Mouse (Mus musculus) liver, adult 2 months (tissue): ENCODE data around the gene Crim1. TPM values are rescaled to one million over a fixed set of nuclear protein-coding genes. Genes with fewer than 3 reads are reported as not detected.

ENCODE experiments used
- DNase-seq: peaks from one replicate; pipeline ENCODE4 v3.0.0-alpha.2; 2011; ENCODE audit warnings: low read depth, low spot score; ENCODE audit errors: extremely low read depth
- H3K27ac ChIP-seq: fragments of 200-500 bp; replicated peaks from 2 replicates; pipeline ENCODE4 v1.5.1; 2012; ENCODE audit warnings: low read depth, mild to moderate bottlenecking, control low read depth, inconsistent platforms, low read length; ENCODE audit not compliant: insufficient read depth
- H3K27me3 ChIP-seq: fragments of 200-500 bp; 2 replicates; pipeline ENCODE4 v1.6.1; 2012; ENCODE audit warnings: mild to moderate bottlenecking, moderate library complexity, low read length, inconsistent platforms; ENCODE audit not compliant: control insufficient read depth, insufficient read depth
- H3K36me3 ChIP-seq: fragments of 200-500 bp; 2 replicates; pipeline ENCODE4 v1.6.1; 2012; ENCODE audit warnings: low read length, inconsistent platforms; ENCODE audit not compliant: control insufficient read depth, insufficient read depth
- H3K4me1 ChIP-seq: fragments of 200-500 bp; 2 replicates; pipeline ENCODE4 v1.6.1; 2011; ENCODE audit warnings: low read length; ENCODE audit not compliant: control insufficient read depth, insufficient read depth
- H3K4me3 ChIP-seq: fragments of 200-500 bp; 2 replicates; pipeline ENCODE4 v1.5.1; 2011; ENCODE audit warnings: low read depth, mild to moderate bottlenecking, control low read depth, low read length, moderate library complexity; ENCODE audit not compliant: insufficient read depth
- H3K79me2 ChIP-seq: fragments of 200-500 bp; 2 replicates; pipeline ENCODE4 v1.6.1; 2012; ENCODE audit warnings: inconsistent platforms, mild to moderate bottlenecking, low read length, moderate library complexity; ENCODE audit not compliant: control insufficient read depth, insufficient read depth
- H3K9ac ChIP-seq: fragments of 200-500 bp; 2 replicates; pipeline ENCODE4 v1.6.1; 2012; ENCODE audit warnings: low read depth, mild to moderate bottlenecking, control low read depth, inconsistent platforms, low read length
- CTCF ChIP-seq: fragments of 200-500 bp; IDR thresholded peaks from 2 replicates; pipeline ENCODE4 v1.5.1; 2011; ENCODE audit warnings: low read depth, low read length, control low read depth
- POLR2A ChIP-seq: fragments of 200-500 bp; IDR thresholded peaks from 2 replicates; pipeline ENCODE4 v1.6.1; 2011; ENCODE audit warnings: low read length, control low read depth; ENCODE audit not compliant: insufficient read depth; ENCODE audit errors: extremely low read depth
- WGBS: fragments of 180-500 bp; shearing (Covaris S2); methylation state at CpG from one replicate; pipeline ENCODE4 v1.1.7; 2018; 5-methylcytosine and 5-hydroxymethylcytosine counted together
- polyA plus RNA-seq: library from polyadenylated mRNA; depleted of rRNA; stranded (reverse); fragments of >200 nt; gene quantifications from 2 replicates; pipeline ENCODE4 v1.2.3, GENCODE M21; 2012; rRNA removed
- total RNA-seq: library from RNA; depleted of rRNA; stranded (reverse); fragments of >200 nt; gene quantifications from 2 replicates; pipeline ENCODE4 v1.2.3, GENCODE M21; 2014; rRNA removed

Crim1 gene
- total and polyA plus RNA-seq, 2 experiments: 5.6 to 9.0 TPM

DNA sequence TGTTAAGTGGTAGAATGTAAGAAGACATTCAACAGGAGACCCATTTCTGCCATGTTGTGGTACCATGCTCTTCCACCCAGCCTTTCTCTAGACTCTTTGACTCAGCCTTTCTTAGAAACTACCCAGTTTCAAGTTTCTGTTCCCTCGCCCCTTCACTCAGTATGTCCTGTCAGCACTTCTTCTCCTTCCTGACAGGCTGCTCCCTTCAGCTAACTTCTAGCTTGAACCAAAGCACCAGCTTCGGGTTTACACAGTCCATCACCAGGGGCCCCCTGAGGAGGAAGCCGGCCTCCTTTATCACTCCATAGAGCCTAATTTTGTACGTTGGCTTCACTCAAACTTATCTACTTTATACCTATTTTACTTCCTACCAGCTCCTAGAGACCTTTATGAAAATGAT is 219.2 kb downstream of the Crim1 start:
- Histone ChIP-seq H3K27ac (no peak overlapping the region), H3K4me3 (no peak overlapping the region)
- WGBS: 78% methylated on average over 4 of the region's 4 CpGs

DNA sequence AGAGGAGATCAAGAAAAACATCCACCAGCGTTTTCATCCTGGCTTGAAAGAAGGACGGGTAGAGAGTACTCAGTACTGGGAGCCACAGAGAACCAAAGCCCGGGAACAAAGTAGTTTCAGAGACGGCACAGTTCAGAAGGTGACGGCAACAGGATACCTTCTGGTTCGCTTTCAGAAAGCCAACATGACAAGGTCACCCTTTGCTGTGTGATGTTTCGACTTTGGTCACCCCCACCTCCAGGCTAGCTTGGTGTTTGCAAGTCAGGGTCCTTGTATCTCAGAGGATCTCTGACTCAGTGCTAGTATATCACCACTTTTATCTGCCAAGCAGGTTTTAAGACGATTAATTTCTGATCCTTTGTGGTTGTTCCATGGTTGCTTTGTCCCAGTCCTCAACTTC is 225.0 kb downstream of the Crim1 start:
- Histone ChIP-seq H3K4me3 (no peak overlapping the region), H3K36me3 (no peaks in the 10 kb centered on the region), H3K79me2 (no peaks in the 10 kb centered on the region), H3K27me3 (no peaks in the 10 kb centered on the region), H3K4me1 (no peaks in the 10 kb centered on the region), H3K27ac (no peak overlapping the region), H3K9ac (no peak overlapping the region)
- TF ChIP-seq CTCF (no peak), POLR2A (no peak)
- no peak for DNase-seq
- WGBS: 70% methylated on average over 8 of the region's 8 CpGs

More for the DNA sequence above, 219.2 kb downstream of the Crim1 start:
- peaks cover 5% of the 10 kb centered on the region; the same call in 1 of the 2 replicates for H3K4me1 ChIP-seq
- no peaks in the 10 kb centered on the region for H3K27me3 ChIP-seq
- no peak overlapping the region for H3K9ac ChIP-seq
- no peaks in the 10 kb centered on the region for H3K36me3 ChIP-seq
- DNase-seq: peak; percentile 24
- TF ChIP-seq POLR2A (no peak), CTCF (no peak)
- H3K79me2 ChIP-seq: peaks cover 20% of the 10 kb centered on the region

Other genes with a start within 250 kb of the Crim1 start
- 27.9 and 28.9 TPM in 2 replicates for gene Fez2, start 217.9 kb downstream of the Crim1 start, total RNA-seq
- 18.2 and 18.8 TPM in 2 replicates for gene Fez2, start 217.9 kb downstream of the Crim1 start, polyA plus RNA-seq